Mouse (Mus musculus) hindbrain, embryonic 12.5 days (tissue): ENCODE results near the gene 6330409D20Rik. TPM values are rescaled to one million over a fixed set of nuclear protein-coding genes. Genes with fewer than 3 reads are reported as not detected.
A peak's percentile ranks its signal among the peaks of the same experiment; 100 is the strongest.

Experiments
- ATAC-seq: fragments of 200-750 bp; cut with Nextera tagmentation; 2 replicates; pipeline ENCODE4 v1.8.0; 2017; ENCODE audit warnings: moderate TSS enrichment; ENCODE audit not compliant: low FRiP score
- H3K27ac ChIP-seq: fragments of 300-500 bp; sonication (generic); 2 replicates; pipeline ENCODE4 v1.5.1; 2016; ENCODE audit warnings: mild to moderate bottlenecking
- H3K27me3 ChIP-seq: fragments of 300-500 bp; sonication (generic); 2 replicates; pipeline ENCODE4 v1.6.1; 2016; ENCODE audit warnings: mild to moderate bottlenecking
- H3K36me3 ChIP-seq: fragments of 300-500 bp; sonication (generic); 2 replicates; pipeline ENCODE4 v1.6.1; 2016; ENCODE audit warnings: mild to moderate bottlenecking
- H3K4me1 ChIP-seq: fragments of 300-500 bp; sonication (generic); 2 replicates; pipeline ENCODE4 v1.6.1; 2016
- H3K4me2 ChIP-seq: fragments of 300-500 bp; sonication (generic); replicated peaks from 2 replicates; pipeline ENCODE4 v1.6.1; 2016; ENCODE audit warnings: mild to moderate bottlenecking
- H3K4me3 ChIP-seq: fragments of 300-500 bp; sonication (generic); 2 replicates; pipeline ENCODE4 v1.5.1; 2016; ENCODE audit warnings: mild to moderate bottlenecking
- H3K9ac ChIP-seq: fragments of 300-500 bp; sonication (generic); 2 replicates; pipeline ENCODE4 v1.6.1; 2016; ENCODE audit warnings: mild to moderate bottlenecking, moderate library complexity
- H3K9me3 ChIP-seq: fragments of 300-500 bp; sonication (generic); replicated peaks from 2 replicates; pipeline ENCODE4 v1.6.1; 2016; ENCODE audit warnings: mild to moderate bottlenecking
- WGBS: fragments of 180-500 bp; shearing (Covaris S2); methylation state at CpG from one replicate; pipeline ENCODE4 v1.1.7; 2016; 5-methylcytosine and 5-hydroxymethylcytosine counted together
- polyA plus RNA-seq: library from polyadenylated mRNA; unstranded; fragments of >200 nt; fragmentation: Nextera tagmentation; extraction: Ambion mirVana; gene quantifications from 2 replicates; pipeline ENCODE4 v1.2.1, GENCODE M21; 2016

The 6330409D20Rik gene
- polyA plus RNA-seq, 1 experiment from 2014 or later, result 2.0 TPM

GRCm38 (mm10) chr2:32731911-32732310 is 8.9 kb downstream of the 6330409D20Rik start:
- Histone ChIP-seq H3K9me3 (no peaks in the 10 kb centered on the region), H3K4me3 (no peak overlapping the region), H3K27ac (0 out of 2 replicates have a peak overlapping the region, but pooled peaks have one; percentile 30), H3K4me2 (no peak overlapping the region), H3K4me1 (peaks cover 22% of the 10 kb centered on the region), H3K9ac (0 out of 2 replicates have a peak overlapping the region, but pooled peaks have one; percentile 13), H3K27me3 (no peaks in the 10 kb centered on the region), H3K36me3 (no peaks in the 10 kb centered on the region)
- WGBS, result 73% methylated on average over 4 of the region's 4 CpGs
- ATAC-seq, result no peak

DNA sequence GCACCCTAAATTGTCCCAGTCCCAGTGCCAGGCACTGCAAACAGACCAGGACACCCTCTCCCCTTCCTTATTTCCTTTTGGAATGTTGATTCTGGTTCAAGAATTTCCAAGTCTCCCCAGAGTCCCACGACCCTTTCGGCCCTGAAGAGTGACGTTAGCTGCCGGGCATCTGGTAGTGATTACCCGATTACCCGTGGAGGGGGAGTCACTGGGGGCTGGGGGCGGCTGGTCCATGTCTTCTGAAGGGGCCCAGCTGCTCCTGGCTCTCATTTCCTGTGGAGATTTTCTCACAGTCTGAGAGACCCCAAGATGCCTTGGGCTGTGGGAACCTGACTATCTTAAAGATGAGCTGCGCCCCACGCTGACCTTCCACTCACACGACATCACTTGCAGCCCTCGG is 10.0 kb downstream of the 6330409D20Rik start:
- ATAC-seq, result no peak
- H3K27me3 ChIP-seq, result no peaks in the 10 kb centered on the region
- H3K4me1 ChIP-seq, result peaks cover 22% of the 10 kb centered on the region
- H3K27ac ChIP-seq, result 0 out of 2 replicates have a peak overlapping the region, but pooled peaks have one; percentile 23
- H3K4me3 ChIP-seq, result no peak overlapping the region
- WGBS, result 48% methylated on average over 11 of the region's 11 CpGs
- H3K36me3 ChIP-seq, result no peaks in the 10 kb centered on the region
- no peaks in the 10 kb centered on the region for H3K9me3 ChIP-seq
- no peak overlapping the region for H3K9ac ChIP-seq
- H3K4me2 ChIP-seq, result peak overlapping the region; percentile 29; the same call in 1 of the 2 replicates

DNA sequence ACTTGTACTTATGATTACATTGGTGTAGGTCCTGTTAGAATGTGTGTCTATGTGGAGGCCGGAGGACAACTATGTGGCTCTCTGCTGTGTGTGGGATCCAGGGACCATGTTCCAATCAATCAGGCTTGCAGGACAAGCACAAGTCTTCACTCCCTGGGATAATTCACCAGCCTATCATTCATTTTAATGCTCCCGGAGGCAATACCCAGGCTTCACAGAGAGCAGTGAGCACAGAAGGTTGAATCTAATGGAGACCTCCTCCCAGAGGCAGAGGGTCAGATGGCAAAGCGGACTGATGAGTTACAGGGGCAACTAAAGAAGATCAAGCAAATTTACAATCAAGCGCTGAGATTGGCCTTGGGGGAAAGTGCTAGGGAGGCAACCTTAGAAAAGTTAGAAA is 11.3 kb downstream of the 6330409D20Rik start:
- Histone ChIP-seq H3K4me2 (no peak overlapping the region), H3K36me3 (no peaks in the 10 kb centered on the region), H3K27me3 (no peaks in the 10 kb centered on the region), H3K9me3 (no peaks in the 10 kb centered on the region), H3K4me3 (no peak overlapping the region), H3K9ac (no peak overlapping the region), H3K4me1 (peaks cover 19% of the 10 kb centered on the region), H3K27ac (no peak overlapping the region)
- WGBS, result 73% methylated on average over 4 of the region's 4 CpGs
- no peak for ATAC-seq

DNA sequence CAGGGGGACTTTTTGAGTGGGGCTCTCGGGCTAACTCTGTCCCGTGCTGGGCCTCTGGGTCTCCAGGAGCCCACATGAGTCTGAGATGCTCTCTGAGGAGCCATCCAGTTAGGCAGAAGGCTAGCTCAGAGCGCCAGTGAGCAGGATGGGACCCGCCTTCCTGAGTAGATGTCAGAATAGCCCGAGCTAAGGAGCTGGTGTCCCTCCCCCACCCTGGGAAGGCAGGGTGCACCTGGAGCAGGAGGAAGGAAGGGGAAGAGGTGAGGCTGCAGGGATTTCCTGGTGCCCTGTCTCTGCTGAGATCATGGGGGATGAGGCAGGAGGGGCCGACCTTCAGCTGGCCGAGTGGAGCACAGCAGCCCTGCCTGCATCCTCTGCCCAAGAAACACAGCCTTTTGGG is 12.4 kb downstream of the 6330409D20Rik start:
- Histone ChIP-seq H3K9me3 (no peaks in the 10 kb centered on the region), H3K4me1 (peaks cover 19% of the 10 kb centered on the region), H3K4me3 (no peak overlapping the region; the same call in 1 of the 2 replicates), H3K4me2 (peak overlapping the region; percentile 17; the same call in 1 of the 2 replicates), H3K27me3 (no peaks in the 10 kb centered on the region), H3K27ac (no peak overlapping the region), H3K36me3 (no peaks in the 10 kb centered on the region), H3K9ac (no peak overlapping the region)
- WGBS, result 48% methylated on average over 7 of the region's 7 CpGs
- ATAC-seq, result no peak

DNA sequence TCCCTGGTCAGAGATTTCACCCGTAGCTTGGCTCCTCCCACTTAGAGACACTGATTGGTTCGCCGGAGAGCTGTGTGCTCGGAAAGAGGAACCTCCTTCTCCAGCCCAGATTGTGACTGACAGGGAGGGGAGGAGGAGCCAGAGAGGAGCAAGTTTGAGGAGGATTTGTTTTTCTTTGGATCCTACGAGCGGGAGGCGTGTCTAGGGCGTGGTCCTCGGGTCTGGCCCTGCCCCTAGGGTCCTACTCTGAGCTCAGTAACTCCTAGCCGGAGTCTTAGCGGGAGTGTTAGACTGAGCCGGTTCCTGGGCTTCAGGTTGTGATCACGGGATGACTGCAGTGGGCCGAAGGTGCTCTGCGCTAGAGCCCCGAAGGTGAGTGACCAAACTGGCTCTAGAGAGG is 13.4 kb downstream of the 6330409D20Rik start:
- Histone ChIP-seq H3K4me3 (peak overlapping the region; percentile 28), H3K4me1 (peaks cover 19% of the 10 kb centered on the region), H3K27ac (peak overlapping the region; percentile 23; the same call in 1 of the 2 replicates), H3K27me3 (no peaks in the 10 kb centered on the region), H3K9me3 (no peaks in the 10 kb centered on the region), H3K36me3 (no peaks in the 10 kb centered on the region), H3K4me2 (peak overlapping the region; percentile 55), H3K9ac (peak overlapping the region; percentile 54; the same call in 1 of the 2 replicates)
- ATAC-seq, result peak; percentile 91
- 4% methylated on average over 16 of the region's 16 CpGs for WGBS

GRCm38 (mm10) chr2:32724832-32725790 is 15.7 kb downstream of the 6330409D20Rik start:
- Histone ChIP-seq H3K4me1 (peaks cover 23% of the 10 kb centered on the region), H3K4me3 (no peak overlapping the region), H3K4me2 (no peak overlapping the region), H3K36me3 (no peaks in the 10 kb centered on the region), H3K27me3 (no peaks in the 10 kb centered on the region), H3K9ac (no peak overlapping the region), H3K27ac (no peak overlapping the region), H3K9me3 (no peaks in the 10 kb centered on the region)
- ATAC-seq, result no peak
- 85% methylated on average over 16 of the region's 16 CpGs for WGBS

GRCm38 (mm10) chr2:32724149-32724548 is 16.7 kb downstream of the 6330409D20Rik start:
- H3K9ac ChIP-seq, result no peak overlapping the region
- no peaks in the 10 kb centered on the region for H3K9me3 ChIP-seq
- H3K4me2 ChIP-seq, result no peak overlapping the region
- no peak overlapping the region for H3K4me3 ChIP-seq
- peaks cover 17% of the 10 kb centered on the region for H3K4me1 ChIP-seq
- ATAC-seq, result no peak
- H3K36me3 ChIP-seq, result no peaks in the 10 kb centered on the region
- H3K27me3 ChIP-seq, result no peaks in the 10 kb centered on the region
- no peak overlapping the region for H3K27ac ChIP-seq
- WGBS, result 82% methylated on average over 4 of the region's 4 CpGs

GRCm38 (mm10) chr2:32722581-32722980 is 18.2 kb downstream of the 6330409D20Rik start:
- no peaks in the 10 kb centered on the region for H3K27me3 ChIP-seq
- H3K27ac ChIP-seq, result no peak overlapping the region
- H3K9me3 ChIP-seq, result no peaks in the 10 kb centered on the region
- ATAC-seq, result no peak
- no peak overlapping the region for H3K4me3 ChIP-seq
- H3K9ac ChIP-seq, result no peak overlapping the region
- no peak overlapping the region for H3K4me2 ChIP-seq
- H3K4me1 ChIP-seq, result peaks cover 20% of the 10 kb centered on the region
- no peaks in the 10 kb centered on the region for H3K36me3 ChIP-seq
- WGBS, result 84% methylated on average over 3 of the region's 3 CpGs

GRCm38 (mm10) chr2:32722046-32722445 is 18.8 kb downstream of the 6330409D20Rik start:
- ATAC-seq, result no peak
- WGBS, result 63% methylated on average over 6 of the region's 6 CpGs
- H3K4me1 ChIP-seq, result peaks cover 19% of the 10 kb centered on the region

GRCm38 (mm10) chr2:32720681-32721229 is 20.1 kb downstream of the 6330409D20Rik start, which contains the start of gene Sh2d3c:
Gene Sh2d3c, plus strand, starts transcription at chr2:32721055.
- 0 out of 2 replicates have a peak within 1 kb of the TSS, but pooled peaks have one; percentile 1 for H3K4me2 ChIP-seq
- no peak for ATAC-seq
- H3K36me3 ChIP-seq, result no peaks in the 10 kb centered on the region
- H3K27me3 ChIP-seq, result no peaks in the 10 kb centered on the region
- H3K4me3 ChIP-seq, result no peak within 1 kb of the TSS
- WGBS, result 48% methylated on average over 8 of the region's 8 CpGs
- H3K9me3 ChIP-seq, result no peaks in the 10 kb centered on the region
- H3K9ac ChIP-seq, result peak within 1 kb of the TSS; percentile 28; the same call in 1 of the 2 replicates
- H3K27ac ChIP-seq, result no peak within 1 kb of the TSS
- peaks cover 17% of the 10 kb centered on the region for H3K4me1 ChIP-seq

More at GRCm38 (mm10) chr2:32722046-32722445, 18.8 kb downstream of the 6330409D20Rik start:
- Histone ChIP-seq H3K9me3 (no peaks in the 10 kb centered on the region), H3K27me3 (no peaks in the 10 kb centered on the region), H3K9ac (no peak overlapping the region), H3K36me3 (no peaks in the 10 kb centered on the region), H3K27ac (no peak overlapping the region), H3K4me2 (no peak overlapping the region), H3K4me3 (no peak overlapping the region)

DNA sequence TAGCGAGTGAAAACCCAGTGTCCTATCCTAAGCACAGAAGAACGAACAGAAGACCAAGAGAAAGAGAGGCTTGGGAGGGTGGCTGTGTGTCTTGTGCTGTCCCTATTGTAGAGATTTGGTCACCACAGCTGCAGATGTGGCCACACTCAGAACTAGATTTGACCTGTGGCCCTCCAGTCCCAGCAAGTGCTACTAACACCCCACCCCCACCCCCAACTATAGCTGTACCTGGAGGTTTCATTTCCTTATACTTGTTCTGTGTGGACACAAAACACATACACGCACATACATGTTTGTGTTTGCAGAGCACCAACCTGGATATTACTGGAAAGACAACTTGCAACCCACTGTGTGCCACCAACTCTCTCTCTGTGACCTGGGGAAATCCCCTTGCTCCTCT is 20.8 kb downstream of the 6330409D20Rik start:
- Histone ChIP-seq H3K27ac (no peak overlapping the region), H3K4me3 (no peak overlapping the region), H3K4me1 (peaks cover 17% of the 10 kb centered on the region), H3K27me3 (no peaks in the 10 kb centered on the region), H3K9me3 (no peaks in the 10 kb centered on the region), H3K9ac (no peak overlapping the region), H3K36me3 (no peaks in the 10 kb centered on the region), H3K4me2 (no peak overlapping the region)
- no peak for ATAC-seq
- WGBS, result 93% methylated on average over 3 of the region's 3 CpGs

GRCm38 (mm10) chr2:32718761-32719160 is 22.1 kb downstream of the 6330409D20Rik start:
- Histone ChIP-seq H3K9me3 (no peaks in the 10 kb centered on the region), H3K27ac (peak overlapping the region; percentile 52; the same call in 1 of the 2 replicates), H3K36me3 (no peaks in the 10 kb centered on the region), H3K9ac (0 out of 2 replicates have a peak overlapping the region, but pooled peaks have one; percentile 4), H3K4me2 (no peak overlapping the region), H3K4me1 (peaks cover 27% of the 10 kb centered on the region), H3K4me3 (no peak overlapping the region), H3K27me3 (no peaks in the 10 kb centered on the region)
- ATAC-seq, result no peak
- WGBS, result 35% methylated on average over 9 of the region's 9 CpGs
